Mouse (Mus musculus) kidney, postnatal 14 days (tissue): Measurements from ENCODE around the gene Galt.
"Not testable (repeated sequence)": the region's sequence is repeated elsewhere in the genome, so short reads cannot be mapped to it uniquely, and the experiment has no call there.

Experiments used
- DNase-seq: peaks from one replicate; pipeline ENCODE4 v3.0.0; 2022; ENCODE audit warnings: mixed read lengths

The Galt gene

GRCm38 (mm10) chr4:41740380-41741157, 14.5 kb upstream of the Galt start:
- DNase-seq: no peak

DNA sequence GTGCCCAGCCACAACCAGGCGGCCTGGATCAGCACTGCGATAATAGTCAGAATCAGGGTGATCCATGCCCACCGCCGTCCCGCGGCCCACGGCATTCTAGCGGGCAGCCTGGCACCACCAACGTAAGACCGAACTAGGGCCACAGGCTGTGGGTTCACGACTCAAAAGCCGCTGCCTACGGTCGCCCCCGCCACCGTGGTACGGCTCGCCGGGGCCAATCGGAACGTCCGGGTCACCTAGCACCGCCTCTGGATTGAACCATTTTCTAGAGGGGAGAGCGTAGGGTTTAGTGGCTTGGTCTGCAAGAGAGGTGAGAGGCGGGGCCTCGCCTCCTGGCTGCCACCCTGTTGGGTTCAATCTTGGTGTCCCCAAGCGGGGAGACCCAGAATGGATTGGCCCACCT, 13.9 kb upstream of the Galt start:
- peak; percentile 96 for DNase-seq

- DNase-seq: no peak
These were observed 10.9 kb upstream of the Galt start for GRCm38 (mm10) chr4:41744131-41744530.

DNA sequence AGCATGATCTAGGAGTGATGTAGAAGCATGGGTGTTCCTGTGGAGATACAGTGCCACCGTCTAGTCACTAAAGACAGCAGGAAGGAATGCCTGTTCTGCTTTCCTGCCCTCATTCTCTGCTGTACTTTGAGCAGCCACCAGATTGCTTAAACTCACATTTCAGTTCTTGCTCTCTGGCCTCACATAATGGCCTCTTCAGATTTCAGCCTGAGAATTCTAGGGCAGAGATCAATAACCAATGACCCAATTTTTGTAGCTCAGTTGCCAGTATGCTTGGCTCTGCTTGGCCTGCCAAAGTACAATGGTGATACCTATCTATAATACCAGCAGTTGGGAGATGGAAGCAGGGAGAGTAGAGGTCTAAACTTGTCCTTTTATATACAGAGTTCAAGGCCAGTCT, 10.0 kb upstream of the Galt start:
- no peak for DNase-seq

- DNase-seq: peak; percentile 92
These were observed 594 bp downstream of the Galt start, which contains the start of gene Sigmar1 for GRCm38 (mm10) chr4:41755338-41756305. Gene Sigmar1 (minus strand): TSS chr4:41756157.

GRCm38 (mm10) chr4:41756440-41756839, 1.4 kb downstream of the Galt start:
- no peak for DNase-seq

DNA sequence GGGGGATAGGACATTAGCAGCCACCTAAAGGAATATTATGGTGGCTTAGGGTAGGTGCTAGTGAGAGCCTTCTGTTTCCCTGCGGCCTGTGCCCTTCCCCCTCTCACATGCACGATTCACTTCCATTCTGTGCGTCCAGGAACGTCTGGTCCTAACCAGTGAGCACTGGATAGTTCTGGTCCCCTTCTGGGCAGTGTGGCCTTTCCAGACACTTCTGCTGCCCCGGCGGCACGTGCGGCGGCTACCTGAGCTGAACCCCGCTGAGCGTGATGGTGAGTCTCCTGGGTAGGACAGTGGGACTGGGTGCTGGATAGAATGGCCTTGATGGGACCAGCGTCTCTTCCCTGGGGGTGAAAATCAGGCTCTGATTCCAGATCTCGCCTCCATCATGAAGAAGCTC, 2.3 kb downstream of the Galt start:
- peak; percentile 41 for DNase-seq

DNA sequence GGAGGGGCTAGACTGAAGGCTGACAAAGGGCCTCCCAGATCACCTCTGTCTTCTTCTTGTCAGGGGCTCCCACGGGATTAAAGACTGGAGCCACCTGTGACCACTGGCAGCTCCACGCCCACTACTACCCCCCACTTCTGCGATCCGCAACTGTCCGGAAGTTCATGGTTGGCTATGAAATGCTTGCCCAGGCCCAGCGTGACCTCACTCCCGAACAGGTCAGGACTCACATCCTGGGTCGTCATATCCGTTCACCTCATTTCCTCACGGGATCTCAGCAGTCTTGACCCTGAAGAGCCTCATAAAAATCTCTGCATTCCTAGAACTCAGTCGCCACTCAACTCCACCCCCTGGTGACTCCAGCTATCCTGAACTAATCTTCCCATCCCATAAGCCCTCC, 3.0 kb downstream of the Galt start:
- peak; percentile 67 for DNase-seq

GRCm38 (mm10) chr4:41758701-41759100, 3.7 kb downstream of the Galt start:
- no peak for DNase-seq

DNA sequence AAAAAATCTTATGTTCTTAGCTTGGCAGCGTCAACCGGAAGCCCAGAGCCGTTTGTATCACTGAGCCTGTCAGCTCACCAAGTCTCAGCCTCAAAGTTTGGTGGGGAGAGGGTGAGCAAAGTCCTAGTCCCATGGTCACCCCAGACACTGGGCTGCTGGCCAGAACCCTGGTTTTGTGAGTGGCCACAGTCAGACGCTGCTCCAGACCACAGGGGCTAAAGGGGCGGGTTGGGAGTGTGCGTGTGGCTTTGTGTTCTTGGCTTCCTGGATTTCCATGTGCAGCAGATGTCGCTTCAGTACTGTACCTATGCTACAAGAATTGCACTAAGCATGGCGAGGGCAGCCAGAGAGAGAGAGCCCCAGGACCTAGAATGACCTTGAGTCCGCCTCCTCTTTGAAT, 4.2 kb downstream of the Galt start:
- peak; percentile 90 for DNase-seq

GRCm38 (mm10) chr4:41759656-41760287, 4.7 kb downstream of the Galt start:
- DNase-seq: no peak

- DNase-seq: peak; percentile 96
These were observed 5.3 kb downstream of the Galt start for GRCm38 (mm10) chr4:41760288-41760721.

GRCm38 (mm10) chr4:41760911-41761310, 5.9 kb downstream of the Galt start:
- DNase-seq: no peak

DNA sequence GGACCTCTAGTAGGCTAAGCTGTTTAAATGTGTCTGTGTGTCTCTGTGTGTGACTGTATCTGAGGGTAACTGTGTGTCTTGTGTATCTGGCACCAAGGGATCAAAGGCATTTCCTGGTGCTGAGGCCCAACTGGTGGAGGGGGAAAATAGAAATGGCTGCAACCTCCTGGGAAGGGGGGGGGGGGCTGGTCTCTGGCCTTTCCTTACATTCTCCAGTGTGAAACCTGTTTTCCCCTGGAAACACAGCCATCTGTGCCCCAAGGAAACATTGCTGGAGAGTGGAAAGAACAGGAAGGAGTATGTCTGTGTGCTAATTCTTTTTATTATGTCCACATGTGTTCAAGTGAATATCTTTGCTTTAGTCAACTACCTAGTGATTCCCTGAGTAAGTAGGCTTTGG, 6.7 kb downstream of the Galt start:
- no peak for DNase-seq

DNA sequence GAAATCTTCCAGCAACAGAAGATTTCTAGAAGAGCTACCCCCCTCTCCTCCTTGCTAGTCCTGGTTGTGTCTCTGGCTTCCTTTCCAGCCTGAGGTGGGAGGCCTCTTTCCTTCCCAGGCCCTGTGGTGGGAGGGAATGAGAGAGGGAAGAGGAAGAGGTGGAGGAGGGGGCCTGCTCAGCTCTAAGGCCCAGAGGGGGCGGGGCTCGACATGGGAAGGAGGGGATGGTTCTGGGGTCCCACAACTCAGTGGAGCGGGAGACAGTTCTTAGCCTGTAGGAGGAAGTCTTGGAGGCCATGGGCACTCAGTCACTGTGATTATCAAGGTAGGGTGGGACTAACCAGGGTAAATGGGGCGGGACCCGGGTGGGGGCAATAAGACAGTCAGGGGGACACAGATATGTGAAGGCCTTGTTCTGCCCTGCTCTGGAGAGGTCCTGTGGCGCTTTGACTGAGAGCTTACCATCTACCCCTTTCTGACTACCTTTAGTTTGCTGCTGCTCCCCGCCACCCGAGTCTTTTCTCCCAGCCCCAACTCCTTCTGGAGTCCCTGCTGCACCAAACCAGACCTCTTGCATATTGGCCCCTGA, 7.2 kb downstream of the Galt start:
- peak; percentile 40 for DNase-seq

DNA sequence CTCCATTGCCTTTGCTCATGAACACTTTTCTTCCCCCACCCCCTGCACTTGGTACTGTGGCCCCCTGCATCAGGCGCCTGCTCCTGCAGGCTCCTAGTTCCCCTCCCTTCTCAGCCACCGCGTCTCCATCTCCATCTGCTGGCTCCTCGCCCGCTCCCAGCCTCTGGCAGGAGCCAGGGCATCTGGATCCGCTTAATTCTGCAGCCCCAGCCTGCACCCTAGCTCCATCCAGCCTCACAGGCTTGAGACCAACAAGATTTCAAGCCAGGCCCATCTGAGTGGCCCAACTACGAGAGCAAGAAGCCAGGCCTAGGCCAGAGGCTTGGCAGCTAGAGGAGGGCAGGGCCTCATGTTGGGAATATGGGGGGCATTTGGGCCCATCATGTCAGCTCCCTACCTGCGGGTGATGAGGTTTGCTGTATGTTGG, 7.7 kb downstream of the Galt start:
- peak; percentile 50 for DNase-seq

DNA sequence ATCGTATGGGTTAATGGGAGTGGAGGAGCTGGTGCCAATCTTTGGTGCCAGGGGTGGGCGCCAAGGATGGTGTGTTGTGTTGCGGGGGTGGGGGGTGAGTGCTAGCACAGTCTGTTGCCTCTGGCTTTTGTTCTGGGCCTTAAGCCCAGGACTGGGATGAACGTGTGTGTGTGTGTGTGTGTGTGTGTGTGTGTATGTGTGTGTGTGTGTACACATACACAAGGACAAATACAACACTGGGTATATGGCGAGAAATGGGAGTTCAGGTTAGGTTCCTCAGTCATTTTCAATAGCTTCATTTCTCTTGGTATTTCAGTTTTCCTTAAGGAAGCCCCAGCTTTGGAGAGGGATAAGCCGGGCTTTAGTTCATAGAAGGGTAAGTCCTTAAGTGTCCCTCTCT, 8.1 kb downstream of the Galt start:
- DNase-seq: not testable (repeated sequence)

DNA sequence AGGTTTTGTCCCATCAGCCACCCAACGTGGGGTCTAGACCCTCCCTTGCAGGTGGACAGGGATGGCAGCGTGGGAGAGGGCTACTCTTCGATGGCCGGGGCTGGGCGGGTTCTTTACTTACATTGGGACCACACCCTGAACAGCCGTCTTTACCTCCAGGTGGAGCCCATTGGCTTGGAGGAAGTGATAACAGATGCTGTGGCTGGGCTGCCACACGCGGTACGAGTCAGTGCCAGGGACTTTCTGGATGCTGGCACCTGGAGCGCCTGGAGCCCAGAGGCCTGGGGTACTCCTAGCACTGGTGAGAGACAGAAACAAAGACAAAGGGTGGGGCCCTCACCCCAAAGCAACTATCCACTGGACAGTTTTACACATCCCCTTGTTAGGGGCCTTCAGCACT, 12.3 kb downstream of the Galt start:
- not testable (repeated sequence) for DNase-seq

DNA sequence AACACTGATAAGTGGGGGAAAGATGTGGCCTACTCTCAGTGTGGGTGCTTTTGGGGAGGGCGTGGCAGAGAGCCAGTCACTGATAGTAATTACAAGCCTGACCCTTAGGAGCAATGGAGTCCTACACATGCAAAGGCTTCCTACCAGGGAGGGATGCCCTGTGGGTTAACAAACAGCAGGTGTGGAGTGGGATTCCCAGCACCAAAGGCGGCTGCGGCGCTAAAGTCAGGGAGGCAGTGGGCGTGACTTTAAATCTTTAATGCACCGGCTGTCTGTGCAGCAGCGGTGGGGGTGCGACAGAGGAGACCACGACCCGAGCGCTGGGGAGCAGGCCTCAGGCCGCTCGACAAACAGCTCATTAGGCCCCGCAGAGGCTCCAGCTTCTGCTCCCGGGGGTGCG, 17.9 kb downstream of the Galt start:
- DNase-seq: not testable (repeated sequence)

DNA sequence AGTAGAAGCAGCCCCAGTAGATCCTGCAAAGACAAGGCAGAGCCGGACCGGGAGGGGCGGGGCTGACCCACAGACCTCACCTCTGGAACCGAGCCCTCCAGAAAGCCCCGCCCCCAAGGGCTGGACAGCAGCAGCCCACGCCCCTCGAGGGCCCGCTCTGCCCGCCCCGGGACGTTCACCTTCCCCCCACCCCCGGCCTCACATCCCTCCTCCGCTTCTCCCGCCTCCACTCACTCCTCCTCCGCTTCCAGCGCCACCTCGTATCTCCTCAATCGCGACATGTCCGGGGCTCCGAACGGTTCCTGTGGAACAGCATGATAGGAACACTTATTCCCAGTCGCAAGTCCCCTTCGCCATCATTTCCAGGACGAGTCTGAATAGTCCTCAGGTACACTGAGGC, 18.5 kb downstream of the Galt start:
- DNase-seq: peak; percentile 89

DNA sequence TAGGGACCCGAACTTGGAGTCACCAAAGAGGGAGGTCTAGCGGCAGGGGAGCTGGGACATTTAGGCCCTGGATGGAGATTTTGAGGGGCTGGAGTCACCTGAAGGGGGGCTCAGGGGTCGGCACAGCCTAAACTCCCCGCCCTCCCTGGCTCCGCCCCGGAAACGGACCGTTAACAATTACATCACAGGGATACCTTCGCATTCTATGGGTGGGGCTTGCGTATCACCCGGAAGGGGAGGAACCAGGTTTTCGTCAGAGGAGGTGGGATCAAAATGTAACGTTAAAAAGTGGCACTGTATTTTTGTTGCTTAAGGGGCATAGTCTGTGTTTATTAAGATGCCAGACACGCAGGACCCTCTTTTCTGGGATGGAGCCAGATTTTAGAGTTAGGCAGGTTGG, 19.0 kb downstream of the Galt start, which contains the start of gene Ccl27a:
Gene Ccl27a, minus strand, starts transcription at position 246 of the 400 bp plus-strand sequence.
- peak; percentile 88 for DNase-seq

GRCm38 (mm10) chr4:41774506-41774905, 19.5 kb downstream of the Galt start:
- not testable (repeated sequence) for DNase-seq

GRCm38 (mm10) chr4:41775840-41776239, 20.8 kb downstream of the Galt start:
- DNase-seq: not testable (repeated sequence)
